Mouse (Mus musculus) liver, adult 2 months (tissue): ENCODE measurements at regions not wholly inside any gene's neighbourhood (a gene's known extent, or its start where the extent isn't known, plus 50 kb on each side); places are given as distances from the start of the nearest gene placed in this dataset.

Experiments
- CTCF ChIP-seq: fragments of 200-500 bp; IDR thresholded peaks from 2 replicates; pipeline ENCODE4 v1.5.1; 2011; ENCODE audit warnings: low read depth, low read length, control low read depth
- POLR2A ChIP-seq: fragments of 200-500 bp; IDR thresholded peaks from 2 replicates; pipeline ENCODE4 v1.6.1; 2011; ENCODE audit warnings: low read length, control low read depth; ENCODE audit not compliant: insufficient read depth; ENCODE audit errors: extremely low read depth

GRCm38 (mm10) chr13:82059498-82059897 lies 276.6 kb downstream of the Cetn3 start:
- TF ChIP-seq CTCF (no peak), POLR2A (no peak)
